Mouse (Mus musculus): Measurements from ENCODE around the gene Palm2. TPM values are rescaled to one million over a fixed set of nuclear protein-coding genes. Genes with fewer than 3 reads are reported as not detected.

Gene Palm2
- polyA plus RNA-seq, 1 experiment from 2014 or later = 3.9 TPM

DNA sequence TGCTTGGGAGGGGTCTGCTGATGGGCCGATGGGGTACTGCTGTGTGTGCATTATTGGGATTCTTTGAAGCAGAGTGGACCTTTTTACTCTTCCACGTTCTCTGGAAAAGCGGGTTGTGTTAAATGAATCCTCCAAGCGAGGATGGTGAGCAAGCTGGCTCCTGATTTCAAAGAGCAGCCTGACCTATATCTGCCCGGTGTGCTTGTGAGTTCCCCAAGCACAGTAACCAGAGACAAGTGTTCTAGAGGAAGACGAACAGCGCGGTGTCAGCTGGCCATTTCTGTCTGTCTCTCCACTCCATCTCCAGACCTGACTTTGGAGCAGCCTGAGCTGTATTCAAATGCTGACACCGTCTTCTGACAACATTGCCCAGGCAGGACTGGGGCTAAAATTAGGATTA lies 204.9 kb downstream of the Palm2 start:
- Histone ChIP-seq H3K4me1 (peaks cover 27% of the 10 kb centered on the region), H3K9me3 (replicated peaks) (no peaks in the 10 kb centered on the region), H3K27ac (no peak overlapping the region), H3K36me3 (no peaks in the 10 kb centered on the region), H3K4me3 (no peak overlapping the region), H3K27me3 (ENCODE audit: low read depth, poor library complexity, severe bottlenecking) (0 out of 2 replicates have a peak, but pooled peaks cover 4% of the 10 kb centered on the region)
- DNase-seq (ENCODE audit: low spot score) = no peak
- WGBS = 87% methylated on average over 9 of the region's 9 CpGs

DNA sequence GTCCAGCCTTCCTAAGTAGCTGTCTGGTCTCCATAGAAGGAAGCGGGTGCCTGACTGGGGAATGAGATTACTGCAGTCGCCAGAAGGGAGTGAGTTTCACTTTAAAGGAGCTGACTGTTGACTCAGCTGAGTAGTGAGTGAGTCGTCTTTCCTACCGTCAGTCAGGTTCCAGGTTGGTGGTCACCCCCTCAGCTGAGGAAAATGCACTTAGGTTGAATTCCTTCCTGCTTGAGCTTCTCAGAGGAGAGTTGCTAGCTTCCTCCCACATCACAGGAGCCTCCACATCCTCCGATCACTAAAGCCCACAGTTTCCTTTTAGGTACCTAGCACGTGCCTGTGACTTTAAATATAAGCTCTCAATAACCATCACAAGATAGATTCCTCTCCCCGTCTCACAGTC lies 206.2 kb downstream of the Palm2 start:
- no peak for DNase-seq (ENCODE audit: low spot score)
- H3K4me3 ChIP-seq = no peak overlapping the region

DNA sequence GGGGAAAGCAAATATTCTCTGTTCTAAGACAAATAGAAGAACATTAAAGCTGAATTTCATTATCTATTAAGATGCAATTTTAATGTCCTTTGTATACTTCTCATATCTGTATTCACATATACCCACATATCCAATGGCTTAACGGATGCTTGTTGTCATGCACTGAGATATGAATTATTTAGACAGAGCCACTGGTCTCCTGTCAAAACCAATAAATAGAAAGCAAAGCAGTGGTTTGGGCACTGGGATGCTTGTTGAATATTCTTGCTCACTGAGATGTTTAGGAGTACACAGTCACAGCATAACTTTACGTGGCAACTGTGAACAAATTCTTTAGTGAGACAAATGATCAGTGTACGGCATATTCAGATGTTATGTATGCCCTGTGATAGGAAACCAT lies 206.9 kb downstream of the Palm2 start:
- 92% methylated on average over 3 of the region's 3 CpGs for WGBS
- Histone ChIP-seq H3K36me3 (no peaks in the 10 kb centered on the region), H3K4me3 (no peak overlapping the region), H3K27me3 (ENCODE audit: low read depth, poor library complexity, severe bottlenecking) (0 out of 2 replicates have a peak, but pooled peaks cover 4% of the 10 kb centered on the region), H3K27ac (no peak overlapping the region), H3K4me1 (peaks cover 24% of the 10 kb centered on the region), H3K9me3 (replicated peaks) (no peaks in the 10 kb centered on the region)
- no peak for DNase-seq (ENCODE audit: low spot score)

More for the DNA sequence above, 206.2 kb downstream of the Palm2 start:
- WGBS = 55% methylated on average over 7 of the region's 7 CpGs
- H3K4me1 ChIP-seq = peaks cover 24% of the 10 kb centered on the region
- H3K9me3 ChIP-seq (replicated peaks) = no peaks in the 10 kb centered on the region
- H3K27me3 ChIP-seq (ENCODE audit: low read depth, poor library complexity, severe bottlenecking) = 0 out of 2 replicates have a peak, but pooled peaks cover 4% of the 10 kb centered on the region
- H3K27ac ChIP-seq = no peak overlapping the region
- no peaks in the 10 kb centered on the region for H3K36me3 ChIP-seq

DNA sequence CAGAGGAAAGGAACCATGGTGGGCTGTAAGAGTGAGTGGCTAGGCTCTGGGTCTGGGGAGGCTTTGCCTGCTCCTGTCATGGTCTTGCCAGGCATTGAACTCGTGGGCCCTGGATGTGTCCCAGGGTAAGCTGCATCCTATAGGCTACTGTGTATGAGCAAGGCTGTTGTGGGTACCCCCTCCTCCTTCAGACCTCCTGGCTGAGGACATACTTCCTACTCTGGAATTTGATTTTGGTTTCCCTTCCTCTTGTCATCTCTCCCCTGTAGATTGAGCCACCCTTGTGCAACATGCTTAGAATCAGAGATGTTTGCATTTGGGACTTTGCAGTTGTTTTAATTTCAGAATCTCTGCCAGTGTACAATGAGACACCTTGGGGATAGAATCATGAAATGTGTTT lies 216.9 kb downstream of the Palm2 start:
- no peaks in the 10 kb centered on the region for H3K9me3 ChIP-seq (replicated peaks)
- peaks cover 9% of the 10 kb centered on the region; the same call in 1 of the 2 replicates for H3K36me3 ChIP-seq
- H3K4me1 ChIP-seq = no peaks in the 10 kb centered on the region
- H3K27me3 ChIP-seq (ENCODE audit: low read depth, poor library complexity, severe bottlenecking) = no peaks in the 10 kb centered on the region
- no peak overlapping the region for H3K27ac ChIP-seq
- DNase-seq (ENCODE audit: low spot score) = no peak
- no peak overlapping the region for H3K4me3 ChIP-seq
- 86% methylated on average over 1 of the region's 1 CpGs for WGBS

DNA sequence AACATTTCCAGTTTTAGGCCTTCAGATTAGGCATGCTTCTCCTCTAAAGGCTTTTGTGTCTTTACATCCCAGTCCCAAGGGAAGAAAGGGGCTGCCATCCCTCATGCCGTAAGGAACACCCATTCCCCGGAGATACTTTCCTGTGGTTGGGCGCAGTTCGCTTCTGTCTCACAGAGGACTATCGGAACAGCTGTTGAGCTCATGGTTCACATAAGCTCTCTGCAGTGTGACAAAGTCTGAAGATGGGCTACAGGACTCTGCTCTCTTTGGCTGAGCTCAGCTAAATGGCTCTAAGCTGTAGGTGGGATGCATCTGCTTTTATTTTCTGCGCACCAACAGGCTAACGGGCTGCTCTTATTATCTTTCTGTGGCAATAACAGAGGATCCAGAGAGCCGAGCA lies 217.5 kb downstream of the Palm2 start:
- WGBS = 94% methylated on average over 8 of the region's 8 CpGs
- no peaks in the 10 kb centered on the region for H3K9me3 ChIP-seq (replicated peaks)
- no peak overlapping the region for H3K27ac ChIP-seq
- H3K27me3 ChIP-seq (ENCODE audit: low read depth, poor library complexity, severe bottlenecking) = no peaks in the 10 kb centered on the region
- peaks cover 9% of the 10 kb centered on the region; the same call in 1 of the 2 replicates for H3K36me3 ChIP-seq
- H3K4me3 ChIP-seq = no peak overlapping the region
- DNase-seq (ENCODE audit: low spot score) = no peak
- no peaks in the 10 kb centered on the region for H3K4me1 ChIP-seq

DNA sequence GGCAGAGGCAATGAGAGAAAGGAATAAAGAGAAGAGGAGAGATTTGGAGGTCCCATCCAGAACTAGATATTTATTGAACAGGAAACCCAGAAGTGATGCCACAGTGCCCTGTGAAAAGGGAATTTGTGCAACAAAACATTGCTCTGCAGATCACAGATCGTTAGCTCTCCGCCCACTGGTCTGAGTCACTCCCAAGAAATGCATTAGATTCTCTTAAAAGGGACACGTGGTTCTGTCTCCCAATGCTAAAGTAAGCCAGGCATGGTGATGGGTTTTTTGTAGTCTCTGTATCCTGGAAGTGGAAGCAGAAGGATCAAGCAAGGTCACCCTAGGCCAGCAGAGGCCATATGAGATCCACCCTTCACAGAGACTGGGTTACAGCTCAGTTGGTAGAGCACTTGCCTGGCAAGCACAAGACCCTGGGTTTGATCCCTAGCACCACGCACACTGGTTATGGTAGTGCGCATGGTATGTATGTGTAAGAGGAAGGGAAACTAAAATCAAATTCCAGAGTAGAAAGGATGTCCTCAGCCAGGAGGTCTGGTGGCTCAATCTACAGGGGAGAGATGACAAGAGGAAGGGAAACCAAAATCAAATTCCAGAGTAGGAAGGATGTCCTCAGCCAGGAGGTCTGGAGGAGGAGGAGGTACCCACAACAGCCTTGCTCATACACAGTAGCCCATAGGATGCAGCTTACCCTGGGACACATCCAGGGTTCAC lies 218.3 kb downstream of the Palm2 start:
- Histone ChIP-seq H3K9me3 (replicated peaks) (no peaks in the 10 kb centered on the region), H3K4me3 (no peak overlapping the region), H3K4me1 (no peaks in the 10 kb centered on the region), H3K36me3 (peaks cover 15% of the 10 kb centered on the region), H3K27ac (no peak overlapping the region), H3K27me3 (ENCODE audit: low read depth, poor library complexity, severe bottlenecking) (no peaks in the 10 kb centered on the region)
- WGBS = 83% methylated on average over 5 of the region's 5 CpGs
- DNase-seq (ENCODE audit: low spot score) = no peak

DNA sequence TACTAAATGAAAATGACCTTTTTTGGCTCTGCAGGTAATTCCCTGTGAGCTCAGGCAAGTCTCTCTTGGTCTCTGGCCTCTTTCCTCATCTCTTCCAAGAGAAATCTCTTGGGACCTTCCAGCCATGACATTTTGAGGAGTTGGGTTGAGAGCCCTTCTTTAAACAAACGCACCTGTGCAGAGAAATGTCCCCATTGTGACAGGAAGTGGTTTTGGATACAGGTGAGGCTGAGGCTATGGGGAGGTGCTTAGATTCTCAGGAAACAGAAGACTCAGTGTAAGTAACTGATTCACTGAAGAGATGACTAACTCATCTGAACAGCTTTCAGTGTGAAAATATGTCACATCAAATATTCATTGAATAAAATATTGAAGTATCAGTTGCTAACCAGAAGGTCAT lies 221.9 kb downstream of the Palm2 start:
- Histone ChIP-seq H3K36me3 (peaks cover 9% of the 10 kb centered on the region), H3K4me1 (peaks cover 11% of the 10 kb centered on the region), H3K27ac (no peak overlapping the region), H3K4me3 (no peak overlapping the region), H3K9me3 (replicated peaks) (no peaks in the 10 kb centered on the region), H3K27me3 (ENCODE audit: low read depth, poor library complexity, severe bottlenecking) (no peaks in the 10 kb centered on the region)
- WGBS = 86% methylated on average over 1 of the region's 1 CpGs
- no peak for DNase-seq (ENCODE audit: low spot score)

DNA sequence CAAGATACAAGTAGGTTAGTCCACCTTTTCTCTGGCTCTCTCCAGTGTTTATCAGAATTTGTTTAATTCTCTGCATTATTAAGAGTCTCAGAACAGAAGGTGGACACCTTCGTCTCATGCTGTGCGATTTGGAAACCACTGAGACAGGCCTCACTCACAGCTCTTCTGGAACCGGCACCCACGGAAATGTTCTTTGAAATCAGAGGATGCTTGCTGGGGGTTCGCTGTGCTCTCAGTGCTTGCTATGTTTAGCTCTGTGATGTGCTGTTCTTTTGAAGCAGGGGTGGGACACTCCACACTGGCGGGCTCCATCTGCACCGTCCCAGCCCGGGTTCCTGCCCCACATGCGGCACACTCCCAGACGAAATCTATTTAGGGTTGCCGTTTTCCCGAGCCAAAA lies 222.3 kb downstream of the Palm2 start:
- no peak overlapping the region for H3K27ac ChIP-seq
- no peaks in the 10 kb centered on the region for H3K27me3 ChIP-seq (ENCODE audit: low read depth, poor library complexity, severe bottlenecking)
- DNase-seq (ENCODE audit: low spot score) = no peak
- H3K36me3 ChIP-seq = peaks cover 9% of the 10 kb centered on the region
- H3K9me3 ChIP-seq (replicated peaks) = no peaks in the 10 kb centered on the region
- peaks cover 13% of the 10 kb centered on the region for H3K4me1 ChIP-seq
- WGBS = 93% methylated on average over 12 of the region's 12 CpGs
- no peak overlapping the region for H3K4me3 ChIP-seq

DNA sequence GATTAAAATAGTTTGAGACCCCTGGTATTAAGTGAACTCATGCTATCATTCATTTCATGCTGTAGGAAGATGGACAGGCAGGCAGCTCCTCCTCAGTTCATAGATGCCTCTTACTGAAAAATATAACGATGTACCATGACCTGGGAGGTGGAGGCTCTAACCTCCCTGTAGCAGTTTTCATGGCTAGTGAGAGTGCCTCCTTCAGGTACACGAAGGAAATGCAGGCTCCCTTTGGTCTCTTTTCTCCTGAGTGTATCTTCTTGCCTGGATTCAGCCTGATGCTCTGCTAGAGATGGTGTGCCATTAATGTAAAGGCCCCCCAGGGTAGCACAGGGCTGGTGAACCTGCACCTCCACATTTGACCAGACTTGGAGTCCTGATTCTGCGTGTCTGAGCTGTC lies 222.8 kb downstream of the Palm2 start:
- H3K27ac ChIP-seq = no peak overlapping the region
- no peak overlapping the region for H3K4me3 ChIP-seq
- H3K4me1 ChIP-seq = peaks cover 13% of the 10 kb centered on the region
- peaks cover 9% of the 10 kb centered on the region; the same call in 1 of the 2 replicates for H3K36me3 ChIP-seq
- WGBS = 87% methylated on average over 3 of the region's 3 CpGs
- no peak for DNase-seq (ENCODE audit: low spot score)
- H3K9me3 ChIP-seq (replicated peaks) = no peaks in the 10 kb centered on the region
- no peaks in the 10 kb centered on the region for H3K27me3 ChIP-seq (ENCODE audit: low read depth, poor library complexity, severe bottlenecking)

DNA sequence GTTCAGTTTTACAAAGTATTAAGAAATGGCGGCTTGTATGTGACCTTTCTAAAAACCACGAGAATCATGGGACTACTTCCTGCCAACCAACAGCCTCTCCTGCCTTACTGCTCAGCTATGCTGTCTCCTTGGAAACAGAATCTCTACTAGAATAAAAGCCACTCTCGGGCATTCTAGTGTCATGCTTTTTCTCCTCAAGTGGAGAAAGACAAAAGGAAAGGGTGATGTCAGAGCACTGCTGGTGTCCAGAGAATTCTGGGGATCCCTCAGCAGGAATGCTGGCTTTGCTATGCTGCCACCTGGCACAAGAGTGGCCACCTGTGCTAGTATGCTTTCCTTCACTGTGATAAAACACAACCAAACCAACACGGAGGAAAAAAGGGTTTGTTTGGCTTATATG lies 226.4 kb downstream of the Palm2 start:
- peaks cover 7% of the 10 kb centered on the region; the same call in 1 of the 2 replicates for H3K36me3 ChIP-seq
- no peak for DNase-seq (ENCODE audit: low spot score)
- H3K4me3 ChIP-seq = no peak overlapping the region
- WGBS = 41% methylated on average over 4 of the region's 4 CpGs
- H3K27me3 ChIP-seq (ENCODE audit: low read depth, poor library complexity, severe bottlenecking) = no peaks in the 10 kb centered on the region
- H3K4me1 ChIP-seq = peaks cover 13% of the 10 kb centered on the region
- H3K9me3 ChIP-seq (replicated peaks) = no peaks in the 10 kb centered on the region
- H3K27ac ChIP-seq = no peak overlapping the region

DNA sequence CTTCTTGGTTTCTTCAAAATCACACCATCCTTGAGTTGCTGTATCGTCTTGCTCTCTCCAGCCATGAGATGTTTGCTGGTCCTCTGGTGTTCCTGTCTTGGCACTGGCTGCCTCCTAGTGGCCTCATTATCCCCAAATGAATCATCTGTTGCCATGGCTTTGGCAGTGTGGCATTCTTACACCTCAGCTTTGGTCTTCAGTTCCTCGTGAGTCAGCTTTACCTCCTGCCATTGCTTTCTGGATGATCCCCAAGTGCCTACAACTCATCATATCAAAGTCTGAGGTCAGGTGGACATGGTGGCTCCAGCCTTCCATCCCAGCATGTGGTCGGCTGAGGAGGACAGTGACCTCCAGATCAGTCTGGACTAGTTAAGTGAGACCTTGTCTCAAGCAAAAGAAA lies 232.1 kb downstream of the Palm2 start:
- H3K9me3 ChIP-seq (replicated peaks) = no peaks in the 10 kb centered on the region
- DNase-seq (ENCODE audit: low spot score) = no peak
- no peak overlapping the region for H3K27ac ChIP-seq
- H3K4me3 ChIP-seq = no peak overlapping the region
- H3K4me1 ChIP-seq = peaks cover 8% of the 10 kb centered on the region
- H3K27me3 ChIP-seq (ENCODE audit: low read depth, poor library complexity, severe bottlenecking) = no peaks in the 10 kb centered on the region
- WGBS = 82% methylated on average over 3 of the region's 3 CpGs
- H3K36me3 ChIP-seq = no peaks in the 10 kb centered on the region

DNA sequence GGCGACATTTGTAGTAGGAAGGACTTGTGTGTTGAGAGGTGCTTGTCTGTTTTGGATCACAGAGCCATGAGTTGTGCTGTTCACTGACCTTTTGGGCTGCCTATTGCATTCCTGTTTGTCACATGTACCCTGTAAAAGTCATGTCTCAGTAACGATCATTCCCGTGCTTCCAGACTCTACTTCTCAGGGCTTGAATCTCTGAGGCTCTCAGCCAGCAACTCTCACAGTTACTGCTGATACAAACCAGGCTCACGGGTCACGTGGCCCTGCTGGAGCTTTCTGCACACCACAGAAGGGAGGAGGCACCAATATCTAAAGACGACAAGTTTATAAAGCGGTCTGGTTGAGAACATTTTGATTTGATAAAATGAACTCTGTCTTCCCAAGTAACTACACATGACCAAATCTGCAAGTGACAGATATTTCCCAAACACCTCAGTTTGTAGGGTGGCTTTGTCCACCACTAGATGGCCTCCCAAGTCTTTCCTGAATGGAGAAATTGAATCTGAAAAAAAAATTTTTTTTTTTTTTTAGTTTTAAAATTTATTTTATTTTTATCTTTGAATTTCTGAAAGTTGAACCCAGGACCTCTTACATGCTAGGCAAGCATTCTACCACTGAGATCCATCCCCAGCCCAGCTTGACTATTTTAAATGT lies 236.9 kb downstream of the Palm2 start:
- Histone ChIP-seq H3K36me3 (no peaks in the 10 kb centered on the region), H3K4me1 (peaks cover 38% of the 10 kb centered on the region), H3K9me3 (replicated peaks) (no peaks in the 10 kb centered on the region), H3K27me3 (ENCODE audit: low read depth, poor library complexity, severe bottlenecking) (no peaks in the 10 kb centered on the region), H3K27ac (no peak overlapping the region; the same call in 1 of the 2 replicates), H3K4me3 (no peak overlapping the region)
- peak; percentile 47 for DNase-seq (ENCODE audit: low spot score)
- WGBS = 43% methylated on average over 7 of the region's 7 CpGs

DNA sequence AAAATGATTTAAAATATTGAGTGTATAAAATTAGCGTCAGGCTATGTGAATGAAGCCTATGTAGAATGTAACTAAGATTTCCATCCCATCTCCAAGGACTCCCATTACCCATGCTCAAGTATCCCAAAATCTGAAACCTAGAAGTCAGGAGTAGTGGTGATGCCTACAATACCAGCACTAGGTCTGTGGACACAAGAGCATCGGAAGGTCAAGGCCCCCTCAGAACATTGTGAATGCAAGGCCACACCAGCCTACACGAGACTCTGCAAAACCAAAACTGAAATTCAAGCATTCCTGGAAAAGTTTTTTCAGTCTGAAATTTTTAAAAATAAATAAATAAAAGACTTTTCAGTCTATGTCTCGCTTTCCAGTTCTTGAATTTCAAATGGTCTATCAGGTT lies 238.5 kb downstream of the Palm2 start:
- Histone ChIP-seq H3K36me3 (no peaks in the 10 kb centered on the region), H3K9me3 (replicated peaks) (no peaks in the 10 kb centered on the region), H3K4me3 (no peak overlapping the region), H3K27ac (no peak overlapping the region), H3K4me1 (peaks cover 38% of the 10 kb centered on the region), H3K27me3 (ENCODE audit: low read depth, poor library complexity, severe bottlenecking) (no peaks in the 10 kb centered on the region)
- no peak for DNase-seq (ENCODE audit: low spot score)
- WGBS = 88% methylated on average over 4 of the region's 4 CpGs

Measured in limb, embryonic 10.5 days (tissue).